Mouse (Mus musculus): Measurements from ENCODE around the gene Calhm5. TPM values are rescaled to one million over a fixed set of nuclear protein-coding genes. Genes with fewer than 3 reads are reported as not detected.

Gene Calhm5
- total RNA-seq, 1 experiment from 2014 or later = 0.15 TPM

DNA sequence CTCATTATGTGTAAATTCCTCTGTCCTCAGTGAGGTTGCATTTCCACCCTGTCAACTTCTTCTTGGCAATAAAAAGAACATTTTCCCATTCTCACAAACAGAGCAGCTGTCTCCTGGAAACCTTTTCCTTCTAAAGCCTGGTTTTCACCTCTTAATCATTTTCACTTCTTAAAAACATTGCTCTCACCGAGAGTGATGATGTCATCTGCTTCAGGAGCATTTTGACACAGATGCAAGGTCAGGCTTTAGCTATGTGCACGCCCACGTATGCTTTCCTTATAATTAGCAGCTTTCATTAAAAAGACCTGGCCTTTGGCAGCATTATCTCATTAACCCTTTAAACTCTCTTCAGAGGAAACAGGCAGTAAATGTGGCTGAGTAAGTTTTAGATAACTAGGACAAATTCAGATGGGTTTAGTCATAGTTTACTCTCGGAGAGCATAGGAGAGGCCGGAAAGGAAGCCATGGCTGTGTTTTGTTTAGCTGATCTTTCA is 25.3 kb downstream of the Calhm5 start:
- no peak for DNase-seq

DNA sequence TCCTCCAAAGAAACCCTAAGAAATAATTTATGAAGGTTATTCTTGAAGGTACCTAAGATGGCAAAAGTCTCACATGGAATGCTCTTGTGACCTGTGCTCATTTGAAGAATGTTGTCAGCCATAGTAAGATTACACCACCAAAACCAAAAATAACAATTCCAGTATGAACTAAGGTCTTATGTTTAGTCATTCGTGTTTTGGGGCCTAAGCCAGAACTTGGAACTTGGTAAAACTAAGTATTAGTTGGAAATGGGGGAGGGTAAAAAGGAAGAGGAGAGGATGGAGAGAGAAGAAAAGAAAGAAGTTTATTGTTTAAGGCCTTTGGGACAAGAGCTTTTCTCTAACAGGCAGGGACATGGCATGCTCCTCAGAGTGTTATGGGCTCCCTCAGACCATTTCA is 26.7 kb downstream of the Calhm5 start:
- DNase-seq = no peak

DNA sequence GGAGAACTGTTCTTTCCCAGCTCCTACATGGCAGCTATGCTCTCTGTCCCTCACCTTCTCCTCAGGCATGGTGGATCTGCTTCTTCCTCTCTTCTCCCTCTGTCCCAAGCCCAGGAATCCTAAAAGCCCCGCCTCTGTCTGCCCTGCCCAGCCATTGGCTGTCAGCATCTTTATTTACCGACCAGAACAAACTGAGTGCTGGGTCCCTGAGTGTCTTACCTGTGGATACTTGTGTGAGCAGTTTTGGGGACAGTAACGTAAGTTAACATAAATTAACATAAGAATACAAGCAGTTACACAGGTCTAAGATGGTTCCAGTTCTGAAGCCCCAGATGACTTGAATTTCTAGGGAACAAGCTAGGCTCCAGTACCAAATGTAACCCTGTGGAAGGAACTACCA is 29.7 kb downstream of the Calhm5 start:
- DNase-seq = no peak

DNA sequence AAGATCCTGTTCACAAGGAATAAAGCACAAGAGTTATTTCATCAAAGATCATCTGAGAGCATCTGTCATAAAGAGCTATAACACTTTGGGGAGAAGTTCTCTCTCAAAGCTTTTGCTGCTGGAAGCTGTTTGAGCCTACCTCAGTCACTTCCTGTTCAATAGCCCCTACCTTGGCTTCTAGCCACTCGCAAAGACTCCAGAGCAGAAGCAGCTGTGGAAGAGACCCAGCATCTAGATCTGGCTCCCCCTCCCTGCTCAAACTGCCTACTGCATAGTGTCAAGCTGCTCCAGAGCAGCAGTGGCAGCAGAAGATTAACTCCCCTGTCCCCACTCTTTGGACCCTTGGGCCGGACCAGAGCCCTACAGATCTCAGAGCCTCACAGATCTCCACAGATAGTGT is 42.3 kb downstream of the Calhm5 start:
- no peak for DNase-seq

DNA sequence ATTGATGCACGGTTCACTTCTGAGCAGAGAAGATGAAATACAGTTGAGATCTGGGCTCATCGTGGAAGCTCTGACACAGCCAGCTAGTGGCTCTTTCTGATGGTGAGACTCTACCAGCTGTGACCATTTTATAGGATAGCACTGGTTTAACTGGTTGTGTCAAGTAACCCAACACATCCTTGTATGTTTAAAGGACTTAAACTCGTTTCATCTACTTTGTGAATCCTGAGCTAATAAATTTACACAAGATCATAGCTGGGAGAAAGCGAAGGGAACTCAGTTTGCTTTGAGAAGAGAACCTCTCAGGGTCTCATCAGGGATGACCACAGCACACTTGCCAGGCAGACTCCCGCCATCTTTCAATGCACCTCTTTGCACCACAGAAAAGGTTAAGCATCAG is 52.1 kb downstream of the Calhm5 start, which contains the start of gene Calhm4:
TSS of gene Calhm4 (minus strand) at position 101 of the 400 bp plus-strand sequence.
- no peak for DNase-seq

Other genes starting within 250 kb of the Calhm5 start
- gene Sult3a1, start 238.8 kb downstream of the Calhm5 start, total RNA-seq (2021) = not detected in 2 replicates
- 0.71 and 0.73 TPM in 2 replicates for gene Rsph4a, start 191.4 kb downstream of the Calhm5 start, total RNA-seq (2021)
- gene Zup1, start 145.2 kb downstream of the Calhm5 start, total RNA-seq (2021) = 12.3 and 20.2 TPM in 2 replicates
- gene Rwdd1, start 76.9 kb downstream of the Calhm5 start, total RNA-seq (2021) = 88.3 and 95.6 TPM in 2 replicates
- not detected in 2 replicates for gene Trappc3l, start 58.9 kb downstream of the Calhm5 start, total RNA-seq (2021)
- gene Calhm4, start 52.2 kb downstream of the Calhm5 start, total RNA-seq (2021) = not detected in 2 replicates
- 1.2 and 1.3 TPM in 2 replicates for gene Calhm6, start 31.5 kb upstream of the Calhm5 start, total RNA-seq (2021)
- 16.1 and 24.5 TPM in 2 replicates for gene Dse, start 111.2 kb upstream of the Calhm5 start, total RNA-seq (2021)
- 59.9 and 66.6 TPM in 2 replicates for gene Tspyl1, start 185.7 kb upstream of the Calhm5 start, total RNA-seq (2021)
- 13.6 and 15.0 TPM in 2 replicates for gene Tspyl4, start 200.9 kb upstream of the Calhm5 start, total RNA-seq (2021)